Mouse (Mus musculus) embryonic fibroblast, embryonic 13.5 days (primary cell): ENCODE measurements around the gene Tor1aip2.

Source experiments
- CTCF ChIP-seq: IDR thresholded peaks from 2 replicates; pipeline ENCODE4 v1.5.1; 2011; ENCODE audit warnings: mild to moderate bottlenecking, control low read depth, low read length, moderate library complexity, borderline replicate concordance; ENCODE audit not compliant: insufficient read depth
- POLR2A ChIP-seq: IDR thresholded peaks from 2 replicates; pipeline ENCODE4 v1.6.1; 2011; ENCODE audit warnings: low read depth, mild to moderate bottlenecking, control low read depth, low read length, moderate library complexity

DNA sequence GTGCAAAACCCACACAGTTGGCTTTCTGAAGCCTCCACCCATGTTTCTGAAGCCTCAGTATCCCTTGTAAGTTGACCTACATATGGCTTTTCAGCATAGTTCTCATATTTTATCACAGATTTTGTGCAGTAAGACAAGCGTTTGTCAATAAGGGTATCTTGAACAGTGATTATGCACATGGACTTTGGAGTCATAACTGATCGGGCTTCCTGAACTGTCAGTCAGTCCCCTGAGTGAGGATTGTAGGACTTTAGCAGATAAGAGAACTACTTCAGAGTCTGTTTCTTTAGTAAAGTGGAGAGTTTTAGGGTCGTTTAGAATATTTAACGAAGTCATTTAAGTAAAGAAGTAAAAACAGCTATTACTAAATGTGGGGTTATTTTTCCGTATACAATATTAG lies 7.3 kb downstream of the Tor1aip2 start:
- TF ChIP-seq CTCF (no peak), POLR2A (no peak)
